Mouse (Mus musculus) megakaryocyte, embryonic 14.5 days (primary cell): ENCODE data around the gene Ift52.

Source experiments
- FLI1 ChIP-seq: IDR thresholded peaks from 2 replicates; pipeline ENCODE4 v1.6.1; 2012; ENCODE audit warnings: low read length, inconsistent platforms, mixed read lengths
- GATA1 ChIP-seq: IDR thresholded peaks from 3 replicates; pipeline ENCODE4 v1.6.1; 2012; ENCODE audit warnings: mixed read lengths, low read length, inconsistent platforms, borderline replicate concordance

- TF ChIP-seq GATA1, result no peak
- no peak for TF ChIP-seq FLI1
These were observed 31.0 kb downstream of the Ift52 start for GRCm38 (mm10) chr2:163048125-163048524.
